Mouse (Mus musculus) frontal cortex, adult (tissue): ENCODE measurements around the gene Nol12.

Experiments
- ATAC-seq: cut with Nextera tagmentation; 2 replicates; pipeline ENCODE4 v1.9.2; 2017; ENCODE audit warnings: mild to moderate bottlenecking, moderate library complexity, mixed read lengths; ENCODE audit not compliant: low TSS enrichment

Nol12 gene

DNA sequence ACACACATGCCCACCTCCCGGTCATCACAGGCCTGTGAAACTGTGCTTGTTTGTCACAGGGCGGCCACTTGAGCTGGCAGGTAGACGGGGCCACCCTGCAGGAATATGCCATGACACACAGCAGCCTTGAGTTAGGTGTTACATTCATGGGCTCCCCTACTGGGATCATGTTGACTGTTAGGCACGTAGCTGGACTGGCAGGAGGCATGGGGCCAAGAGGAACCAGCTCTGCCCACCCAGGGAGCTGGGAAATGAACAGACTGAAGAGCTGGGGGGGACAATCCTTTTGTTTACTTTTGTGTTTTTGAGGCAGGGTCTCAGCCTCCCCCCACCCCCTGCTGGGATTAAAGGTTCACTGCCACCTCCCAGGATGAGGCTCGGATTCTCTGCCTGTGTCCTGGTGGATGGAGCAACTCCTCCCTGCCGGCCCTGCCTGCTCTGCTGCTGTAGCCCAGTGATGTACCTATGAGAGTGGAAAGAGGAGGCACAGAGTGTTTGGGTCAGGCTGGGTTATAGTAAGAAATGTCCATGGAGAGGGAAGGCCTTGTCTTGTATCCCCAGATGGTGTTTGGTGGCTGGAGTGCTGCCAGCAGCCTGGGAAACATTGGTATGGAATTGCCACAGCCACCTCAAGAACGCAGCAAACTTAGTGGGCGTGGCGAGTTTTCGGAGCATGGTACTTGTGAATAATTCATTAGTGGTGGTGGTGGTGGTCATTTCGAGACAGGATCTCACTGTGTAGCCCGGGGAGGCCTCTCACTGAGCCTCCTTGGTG is 18.5 kb upstream of the Nol12 start:
- ATAC-seq: no peak

DNA sequence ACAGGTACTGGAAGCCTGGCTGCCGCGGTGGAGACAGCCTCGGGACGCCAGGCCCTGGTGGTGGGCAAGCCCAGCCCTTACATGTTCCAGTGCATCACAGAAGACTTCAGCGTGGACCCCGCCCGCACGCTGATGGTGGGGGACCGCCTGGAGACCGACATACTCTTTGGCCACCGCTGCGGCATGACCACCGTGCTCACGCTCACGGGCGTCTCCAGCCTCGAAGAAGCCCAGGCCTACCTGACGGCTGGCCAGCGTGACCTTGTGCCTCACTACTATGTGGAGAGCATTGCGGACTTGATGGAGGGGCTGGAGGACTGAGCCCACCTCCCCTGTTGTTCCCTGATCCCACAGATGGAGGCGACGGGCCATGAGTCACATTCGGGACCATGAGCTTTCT is 16.6 kb upstream of the Nol12 start:
- no peak for ATAC-seq

DNA sequence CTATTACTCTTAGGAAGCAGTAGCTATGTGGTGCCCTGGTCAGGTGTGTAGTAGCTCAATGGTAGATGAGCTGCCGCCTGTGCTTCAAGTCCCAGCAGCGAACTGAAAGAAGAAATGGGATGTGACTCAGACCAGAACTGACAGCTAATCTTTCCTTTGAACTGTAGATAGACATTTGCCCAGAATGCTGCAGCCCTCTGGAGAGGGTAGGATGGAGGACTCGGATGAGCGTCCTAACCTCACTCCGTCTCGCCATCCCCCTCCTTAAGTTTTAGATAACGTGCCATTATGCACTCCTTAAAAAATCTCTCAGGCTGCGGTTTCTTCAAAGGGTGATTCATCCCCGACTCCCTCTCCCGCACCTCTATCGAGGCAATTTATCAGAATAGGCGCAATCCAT is 14.8 kb upstream of the Nol12 start:
- no peak for ATAC-seq

DNA sequence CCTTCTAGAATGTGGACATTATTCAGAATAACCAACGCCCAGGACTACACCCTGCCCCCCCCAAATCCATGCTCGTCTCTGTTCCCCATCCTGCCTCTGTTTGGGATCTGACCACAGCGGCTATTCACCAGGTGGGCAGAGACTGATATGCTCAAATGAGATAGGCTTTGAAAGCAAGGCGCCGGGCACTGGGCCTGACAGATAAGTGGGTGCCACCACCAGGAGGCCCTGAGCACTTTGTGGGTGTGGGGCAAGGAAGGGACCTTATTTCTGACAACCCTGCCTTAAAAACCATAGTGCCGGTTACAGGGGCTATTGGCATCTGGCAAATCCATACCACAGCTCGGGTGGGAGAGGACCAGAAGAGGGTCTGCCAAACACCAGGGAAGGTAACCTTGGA is 12.0 kb upstream of the Nol12 start:
- ATAC-seq: no peak

DNA sequence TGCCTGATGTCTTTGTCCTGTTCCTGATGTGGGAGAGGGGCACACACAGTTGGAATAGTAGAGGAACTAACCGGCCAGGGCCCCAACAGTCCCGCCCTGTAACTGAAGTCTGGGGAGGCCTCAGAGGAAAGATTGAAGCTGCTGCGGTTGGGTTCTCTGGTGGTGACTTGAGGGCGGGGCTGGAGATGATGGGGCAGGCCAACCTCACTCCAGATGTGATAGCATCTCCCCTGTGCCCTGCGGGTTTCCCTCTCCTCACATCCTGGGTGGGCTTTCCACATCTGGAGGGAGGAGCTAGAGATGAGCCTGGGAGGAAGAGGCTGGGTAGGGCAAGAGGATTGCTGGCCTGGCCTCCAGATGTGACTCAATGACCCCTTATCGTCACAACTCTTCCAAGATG is 11.1 kb upstream of the Nol12 start:
- no peak for ATAC-seq

DNA sequence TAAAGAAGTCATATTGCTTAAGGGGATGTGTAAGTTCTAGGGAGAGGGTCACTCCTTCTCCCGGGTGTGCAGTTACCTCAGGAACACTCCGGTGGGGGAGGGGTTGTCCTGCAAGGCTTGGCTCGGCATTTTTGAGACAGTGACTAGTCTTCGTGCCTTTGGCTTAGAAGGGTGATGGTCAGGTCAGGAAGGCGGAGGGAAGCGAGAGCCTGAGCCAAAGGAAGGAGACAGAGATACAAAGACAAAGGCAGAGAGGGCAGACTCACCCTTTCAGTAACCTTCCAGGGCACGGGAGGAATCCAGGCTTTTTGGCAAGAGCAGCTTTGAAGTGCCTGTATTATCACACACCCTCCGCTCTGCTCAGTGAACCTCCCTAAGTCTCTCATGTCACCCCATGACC is 9.6 kb upstream of the Nol12 start:
- no peak for ATAC-seq

DNA sequence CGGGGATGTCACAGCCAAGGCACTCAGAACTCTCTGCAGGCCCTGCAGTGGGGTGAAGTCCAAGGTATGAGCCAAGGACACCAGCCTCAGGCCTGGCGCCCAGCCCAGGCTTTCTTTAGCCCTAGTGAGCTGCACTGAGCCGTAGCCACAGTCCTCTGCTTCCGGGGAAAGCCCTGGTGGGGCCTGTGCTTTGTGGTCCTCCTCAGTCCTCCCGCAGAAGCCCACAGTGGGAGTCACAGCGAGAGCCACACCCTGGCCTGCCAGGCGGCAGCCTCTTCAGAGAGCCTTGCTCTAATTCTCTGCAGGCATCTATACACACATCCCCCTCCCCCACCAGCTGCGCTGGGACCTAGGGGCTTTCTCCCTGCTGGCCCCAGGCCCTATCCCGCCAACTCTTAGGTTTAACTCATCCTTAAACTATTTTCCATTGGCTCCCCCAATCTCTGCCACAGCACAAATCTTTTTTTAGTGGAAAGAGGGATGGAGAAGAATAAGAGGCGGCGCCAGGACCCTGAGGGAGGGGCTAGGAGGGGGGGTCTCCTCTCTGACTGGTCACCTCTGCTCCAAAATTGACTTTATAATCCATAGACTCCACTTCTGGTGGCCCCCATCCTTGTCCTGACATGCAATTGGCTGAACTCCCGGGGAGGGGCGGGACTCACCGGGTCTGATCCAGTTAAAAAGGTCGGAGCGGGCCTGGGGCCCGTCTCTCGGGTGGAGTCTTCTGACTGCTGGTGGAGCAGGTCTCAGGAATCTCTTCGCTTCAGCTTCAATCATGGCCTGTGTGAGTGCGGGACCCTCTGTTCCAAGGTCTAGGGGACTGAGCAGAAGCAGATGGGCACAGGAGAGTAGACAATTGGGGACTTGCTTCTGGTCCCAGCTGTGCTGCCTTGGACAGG is 8.5 kb upstream of the Nol12 start, which contains the start of gene Lgals1:
TSS of gene Lgals1 (plus strand) at position 705 of the 899 bp plus-strand sequence.
- 0 out of 2 replicates have a peak, but pooled peaks have one; percentile 17 for ATAC-seq

DNA sequence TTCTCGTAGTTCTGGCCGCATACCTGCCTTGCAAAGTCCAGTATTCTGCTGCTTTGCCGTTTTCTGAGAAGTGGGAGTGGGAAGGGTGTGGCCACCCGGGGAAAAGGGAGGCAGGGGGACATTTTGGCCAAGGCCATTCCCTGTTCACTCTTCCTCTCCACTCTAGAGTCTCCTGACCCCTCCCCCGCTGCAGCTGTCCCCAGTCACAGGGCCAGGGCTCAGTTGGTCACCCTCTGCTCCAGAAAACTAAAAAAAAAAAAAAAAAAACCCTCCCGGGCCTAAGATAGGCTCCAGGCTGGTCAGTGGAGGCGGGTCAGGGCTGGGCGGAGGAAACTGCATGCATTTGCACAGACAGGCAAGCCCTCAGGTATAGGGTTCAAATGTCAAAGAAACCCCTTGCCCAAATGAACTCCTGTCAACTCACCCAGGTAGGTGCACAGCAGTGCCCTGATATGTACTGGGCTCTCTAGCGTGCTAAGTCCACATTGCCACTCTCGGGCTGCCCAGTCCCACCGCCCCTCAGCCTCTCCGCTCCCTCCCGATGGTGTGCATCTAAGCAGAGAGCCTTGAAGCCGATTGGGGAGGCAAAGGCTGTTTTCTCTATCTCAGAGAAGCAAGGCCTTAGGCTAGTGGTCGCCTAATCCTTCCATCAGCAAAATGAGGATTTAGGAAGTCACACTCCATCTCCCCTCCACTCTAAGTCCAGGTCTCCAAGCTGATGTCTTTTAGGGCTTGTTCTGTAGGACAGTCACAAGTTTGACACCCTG is 7.5 kb upstream of the Nol12 start:
- no peak for ATAC-seq

DNA sequence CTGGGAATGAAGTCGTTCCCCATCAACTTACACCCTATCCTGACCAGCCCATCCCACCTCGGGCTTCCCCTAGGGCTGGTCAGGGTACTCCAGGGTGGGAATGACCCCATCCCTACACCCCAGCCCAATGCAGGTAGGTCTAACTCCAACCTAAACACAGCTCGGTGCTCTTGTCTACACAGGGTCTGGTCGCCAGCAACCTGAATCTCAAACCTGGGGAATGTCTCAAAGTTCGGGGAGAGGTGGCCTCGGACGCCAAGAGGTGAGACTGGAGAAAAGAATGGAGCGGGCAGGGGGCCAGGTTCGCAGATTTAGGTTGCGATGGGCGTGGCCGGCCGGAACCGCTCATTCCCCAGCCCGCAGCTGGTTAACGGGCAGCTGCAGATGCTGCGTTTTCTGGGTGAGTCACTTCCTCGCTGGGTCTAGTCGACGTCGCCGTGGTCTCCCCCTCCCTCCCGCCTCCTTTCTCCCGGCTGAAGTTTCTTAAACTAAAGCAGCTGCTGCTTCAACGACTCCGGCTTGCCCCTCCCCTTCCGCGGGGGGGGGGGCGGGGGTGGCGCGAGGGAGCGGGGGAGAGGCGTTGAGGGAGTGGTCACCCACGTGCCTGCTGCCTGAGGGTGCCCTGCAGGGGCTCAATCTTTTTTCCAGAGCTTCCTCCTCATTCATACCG is 6.8 kb upstream of the Nol12 start:
- ATAC-seq: peak; percentile 42; the same call in 1 of the 2 replicates

DNA sequence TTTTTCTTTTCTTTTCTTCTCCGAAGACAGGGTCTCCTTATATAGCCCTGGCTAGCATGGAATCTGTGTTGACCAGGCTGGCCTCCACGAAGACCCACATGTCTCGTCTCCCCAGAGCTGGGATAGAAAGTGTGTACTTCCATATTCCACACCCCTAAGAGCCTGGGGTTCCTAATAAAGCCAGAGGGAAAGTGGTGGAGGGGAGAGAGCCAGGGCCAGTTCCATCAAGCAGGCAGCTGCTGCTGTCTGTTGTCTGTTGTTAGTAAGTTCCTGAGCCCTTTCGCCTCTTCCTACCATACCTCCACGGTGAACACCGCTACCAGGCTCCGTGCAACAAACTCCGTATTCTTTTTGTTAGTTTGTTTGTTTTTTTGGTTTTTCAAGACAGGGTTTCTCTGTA is 6.2 kb upstream of the Nol12 start:
- no peak for ATAC-seq

DNA sequence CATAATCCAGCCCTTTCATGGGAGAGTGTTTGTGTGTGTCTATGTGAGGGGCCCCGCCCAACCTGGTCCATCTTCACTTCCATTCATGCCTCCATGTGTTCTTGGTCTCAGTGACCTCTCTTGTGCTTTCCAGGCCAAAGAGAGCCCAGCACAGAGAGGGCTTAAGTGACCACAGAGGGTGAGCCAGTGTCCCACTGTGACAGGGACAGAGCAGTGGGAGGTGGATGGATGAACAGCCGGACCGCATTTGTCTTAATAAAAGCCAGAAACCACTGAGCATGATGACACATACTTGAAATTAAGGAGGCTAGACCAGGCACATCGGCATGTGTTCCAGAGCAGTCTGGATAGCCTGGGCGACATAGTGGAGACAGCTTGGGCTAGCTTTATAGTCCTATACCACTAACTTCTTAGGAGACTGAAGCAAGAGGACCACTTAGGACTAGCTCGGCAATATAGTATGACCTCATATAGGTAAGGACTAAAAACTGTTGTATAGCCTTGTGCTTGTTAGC is 4.5 kb upstream of the Nol12 start:
- ATAC-seq: no peak

DNA sequence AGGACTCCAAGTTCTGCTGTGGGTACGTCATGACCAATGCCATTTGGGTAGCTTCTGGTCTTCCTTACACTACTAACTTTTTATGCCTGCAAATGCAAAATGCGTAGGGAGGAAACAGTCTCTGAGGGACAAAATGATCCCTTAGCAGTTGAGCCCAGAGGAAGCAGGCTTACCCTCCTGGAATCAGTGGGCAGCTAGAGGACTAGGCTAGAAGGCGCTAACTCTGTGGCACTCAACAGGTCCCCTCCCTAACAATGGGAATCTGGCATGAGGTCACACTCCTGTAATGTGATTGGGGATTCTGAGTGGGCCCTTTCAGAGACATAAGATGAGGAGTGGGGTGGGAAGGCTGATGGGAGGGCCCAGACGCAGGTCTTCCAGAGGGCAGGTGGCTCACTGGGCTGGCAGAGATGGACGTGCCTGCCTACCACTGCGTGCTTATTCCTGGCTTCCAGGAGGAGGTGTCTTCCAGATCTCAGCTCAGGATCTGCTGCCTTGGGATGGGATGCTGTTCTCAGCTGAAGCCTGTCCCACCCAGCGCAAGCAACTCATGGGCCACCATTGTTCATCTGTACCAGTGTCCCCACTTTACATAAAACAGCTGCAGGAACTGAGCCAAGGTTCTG is 3.8 kb upstream of the Nol12 start:
- ATAC-seq: no peak

DNA sequence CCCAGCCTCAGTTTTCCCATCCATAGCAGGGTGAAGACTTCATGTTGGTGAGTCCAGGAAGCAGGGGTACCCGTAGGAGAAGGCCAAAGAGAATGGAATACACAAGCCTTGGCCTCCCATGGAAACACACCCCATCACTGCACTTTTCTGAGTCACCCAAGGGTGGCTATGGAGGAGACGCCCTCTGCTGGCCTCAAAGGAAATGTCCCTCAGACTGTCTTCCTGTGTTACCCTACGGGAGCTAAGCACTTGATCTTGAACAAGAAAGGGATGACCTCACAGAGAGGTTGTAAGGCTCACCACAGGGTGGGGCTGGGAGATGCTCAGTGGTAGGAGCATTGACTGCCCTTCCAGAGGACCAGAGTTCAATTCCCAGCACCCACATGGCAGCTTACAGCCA is 3.2 kb upstream of the Nol12 start:
- peak; percentile 24; the same call in 1 of the 2 replicates for ATAC-seq

DNA sequence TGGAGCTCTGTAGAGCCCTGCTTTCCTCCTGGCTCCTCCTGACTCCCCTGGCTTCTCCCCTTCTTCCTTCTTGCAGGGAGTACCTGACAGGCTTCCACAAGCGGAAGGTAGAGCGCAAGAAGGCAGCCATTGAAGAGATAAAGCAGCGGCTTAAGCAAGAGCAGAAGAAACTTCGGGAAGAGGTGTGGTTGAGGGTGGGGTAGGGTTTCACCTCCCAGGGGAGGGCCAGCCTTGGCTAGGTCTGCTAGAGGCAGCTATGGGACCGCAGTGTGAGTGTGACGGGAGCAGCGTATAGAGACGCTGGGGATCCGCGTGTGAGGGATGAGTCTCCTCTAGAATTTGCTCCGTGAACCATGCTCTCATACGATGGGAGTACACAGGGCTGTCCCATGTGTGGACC is 1.7 kb downstream of the Nol12 start:
- ATAC-seq: no peak

DNA sequence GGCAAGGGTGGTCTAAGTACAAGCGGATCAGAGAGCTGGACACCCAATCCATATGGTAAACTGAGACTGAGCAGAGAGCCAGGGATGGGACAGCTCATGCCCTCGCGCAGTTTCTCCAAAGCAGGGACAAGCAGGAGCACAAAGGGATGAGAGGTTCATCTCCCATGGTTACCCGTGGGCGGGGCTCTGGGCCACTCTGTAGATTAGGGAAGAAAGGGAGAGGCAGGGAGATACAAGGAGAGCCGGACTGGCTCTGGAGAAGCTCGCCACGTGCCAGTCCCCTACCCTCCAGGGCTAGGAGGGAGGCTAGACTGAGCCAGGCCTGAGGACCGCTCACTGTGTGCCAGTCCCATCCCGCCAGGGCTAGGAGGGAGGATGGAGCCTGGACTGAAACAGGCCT is 2.6 kb downstream of the Nol12 start:
- ATAC-seq: no peak

DNA sequence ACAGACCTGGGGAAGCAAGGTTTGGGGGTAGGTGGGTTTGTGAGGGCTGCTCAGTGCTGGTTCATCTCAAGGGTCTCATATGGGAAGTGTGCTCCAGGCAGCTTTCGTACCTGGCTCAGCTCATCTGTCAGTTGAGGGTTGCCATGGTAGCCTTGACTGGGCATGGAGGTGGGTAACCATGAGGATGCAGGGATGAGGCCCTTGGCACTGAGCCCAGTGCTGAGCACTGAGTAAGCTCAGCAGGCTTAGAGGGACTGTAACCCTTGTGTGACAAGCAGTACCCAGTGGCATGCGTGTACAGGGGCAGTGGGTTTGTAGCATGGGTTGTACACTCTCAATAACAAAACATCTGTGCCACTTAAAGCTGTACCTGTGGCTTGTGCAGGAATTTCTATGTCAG is 3.2 kb downstream of the Nol12 start:
- ATAC-seq: no peak

DNA sequence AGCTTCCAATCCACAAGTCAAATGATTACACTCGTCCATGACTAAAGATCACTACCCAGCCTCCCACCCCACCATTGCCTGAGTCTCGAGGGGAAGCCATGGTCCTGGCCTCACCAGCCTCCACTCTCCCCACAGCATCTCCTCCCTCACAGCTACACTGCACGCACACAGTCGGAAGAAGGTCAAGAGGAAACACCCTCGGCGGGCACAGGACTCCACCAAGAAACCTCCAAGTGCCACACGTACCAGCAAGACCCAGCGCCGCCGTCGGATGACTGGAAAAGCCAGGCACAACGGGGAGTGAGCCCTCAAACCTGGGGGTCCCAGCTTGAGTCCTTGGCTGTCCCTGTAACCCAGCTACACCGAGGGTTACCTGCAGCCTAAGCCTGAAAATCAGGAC is 5.6 kb downstream of the Nol12 start:
- ATAC-seq: no peak

DNA sequence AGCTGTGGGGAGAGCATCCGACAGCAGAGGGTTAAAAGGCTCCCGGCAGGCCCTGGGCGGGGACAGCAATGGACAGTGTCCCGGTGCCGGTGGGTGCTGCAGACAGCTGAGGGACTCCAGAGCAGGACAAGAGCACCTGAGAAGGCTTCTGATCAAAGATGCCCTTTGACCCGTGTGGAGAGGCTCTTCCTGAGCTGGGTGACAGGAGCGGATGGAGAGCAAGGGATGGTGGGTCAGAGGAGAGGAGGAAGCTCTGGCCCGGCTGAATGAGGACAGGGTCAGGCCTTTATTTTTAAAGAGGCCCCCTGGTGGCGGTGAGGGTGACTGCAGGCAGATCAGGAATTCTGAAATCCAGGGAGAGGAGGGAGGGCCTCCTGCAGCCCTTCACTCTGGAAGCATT is 7.9 kb downstream of the Nol12 start:
- peak; percentile 64 for ATAC-seq

DNA sequence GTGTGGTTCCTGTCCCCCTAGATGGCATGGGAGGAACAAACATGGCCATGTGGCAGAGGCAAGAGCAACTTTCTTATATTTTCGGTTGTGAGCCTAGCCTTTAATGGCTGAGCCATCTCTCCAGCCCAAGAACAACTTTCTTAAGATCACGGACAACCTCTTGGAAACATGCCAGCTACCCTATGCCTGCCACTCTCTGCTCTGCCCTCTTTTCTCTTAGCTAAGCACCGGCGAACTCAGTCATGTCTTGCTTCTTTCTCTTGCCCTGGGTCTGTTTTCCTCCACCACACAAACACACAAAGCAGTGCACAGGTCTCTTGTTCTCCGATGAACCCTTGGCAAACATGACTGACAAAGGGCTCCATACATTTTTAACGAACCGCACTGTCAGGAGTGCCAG is 11.5 kb downstream of the Nol12 start:
- ATAC-seq: no peak

DNA sequence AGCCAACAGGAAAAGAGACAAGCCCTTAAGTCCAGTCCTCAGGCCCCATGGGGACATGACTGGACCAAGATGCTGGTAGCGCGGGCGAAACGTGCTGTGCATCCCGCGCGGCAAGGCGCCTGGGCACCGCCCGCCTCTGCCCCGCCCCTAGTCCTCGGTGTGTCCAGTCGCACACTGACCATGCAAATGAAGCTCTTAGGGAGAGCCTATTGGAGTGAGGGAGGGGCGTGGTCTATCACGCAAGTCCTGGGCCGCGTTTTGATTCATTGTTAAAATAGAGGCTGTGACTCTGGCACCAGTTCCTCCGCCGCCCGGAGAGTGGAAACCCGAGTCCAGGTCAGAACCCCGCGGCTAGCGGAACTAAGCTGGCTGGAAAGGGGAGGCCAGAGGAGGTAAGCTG is 12.9 kb downstream of the Nol12 start, which contains the start of gene Triobp:
TSS of gene Triobp (plus strand) at position 68 of the 400 bp plus-strand sequence.
- peak; percentile 91 for ATAC-seq
